Mouse (Mus musculus) megakaryocyte progenitor cell, adult 5-6 weeks (primary cell): ENCODE results near the gene Cdhr4. TPM values are rescaled to one million over a fixed set of nuclear protein-coding genes. Genes with fewer than 3 reads are reported as not detected.
"Not testable (repeated sequence)": the region's sequence is repeated elsewhere in the genome, so short reads cannot be mapped to it uniquely, and the experiment has no call there.

Source experiments
- ATAC-seq: replicated peaks from 2 replicates; pipeline ENCODE4 v1.8.0; 2016; ENCODE audit warnings: mild to moderate bottlenecking, moderate TSS enrichment, inconsistent platforms; ENCODE audit not compliant: poor library complexity
- total RNA-seq, 2 experiments: library from RNA; stranded (forward) in 1 of 2; stranded (reverse) in 1 of 2; fragments of 157-497, 149-512 nt in 1 of 2; fragments of 200-1000 nt in 1 of 2; gene quantifications; 2 replicates each; pipeline versions ENCODE4 v1.2.3 to v1.2.4; 2015 to 2017

The Cdhr4 gene
- total RNA-seq, 2 experiments from 2014 or later = 0.35 TPM; not detected in 1

DNA sequence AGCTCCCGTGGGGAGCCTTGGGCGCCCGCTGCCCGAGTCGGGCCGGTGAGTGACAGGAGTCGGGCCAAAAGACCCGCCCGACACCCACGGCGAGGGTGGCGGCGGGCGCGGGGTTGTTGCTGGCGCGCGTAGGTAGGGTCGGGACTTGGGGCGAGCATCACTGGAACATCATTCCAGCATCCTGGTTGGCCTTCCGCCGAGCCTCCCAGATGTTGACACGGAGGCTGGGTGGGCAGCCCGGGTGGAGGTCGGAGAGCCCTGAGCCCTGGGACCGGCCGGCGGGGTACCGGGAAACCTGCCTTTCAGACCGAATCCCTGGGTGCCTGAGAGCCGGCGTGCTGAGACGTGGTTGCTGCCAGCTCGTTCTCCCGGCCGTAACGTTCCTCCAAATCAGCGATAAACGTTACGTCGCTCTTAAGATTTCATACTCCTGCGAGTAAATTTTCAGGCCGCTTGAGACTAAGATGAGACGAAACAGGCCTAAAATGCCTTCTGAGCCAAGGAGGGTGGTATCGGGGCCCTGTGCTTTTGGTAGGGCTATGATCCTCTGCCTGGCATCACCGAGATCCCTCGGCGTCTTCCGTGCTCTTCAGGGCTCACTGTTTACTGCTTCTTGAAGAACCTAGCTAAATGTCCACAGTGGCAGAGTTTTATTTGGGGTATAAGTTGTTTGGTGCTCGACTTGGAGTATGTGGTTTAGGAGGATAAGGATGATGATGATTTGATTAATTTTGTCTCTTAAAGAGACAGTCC, 10.7 kb downstream of the Cdhr4 start:
- ATAC-seq = 0 out of 2 replicates have a peak, but pooled peaks have one; percentile 5

DNA sequence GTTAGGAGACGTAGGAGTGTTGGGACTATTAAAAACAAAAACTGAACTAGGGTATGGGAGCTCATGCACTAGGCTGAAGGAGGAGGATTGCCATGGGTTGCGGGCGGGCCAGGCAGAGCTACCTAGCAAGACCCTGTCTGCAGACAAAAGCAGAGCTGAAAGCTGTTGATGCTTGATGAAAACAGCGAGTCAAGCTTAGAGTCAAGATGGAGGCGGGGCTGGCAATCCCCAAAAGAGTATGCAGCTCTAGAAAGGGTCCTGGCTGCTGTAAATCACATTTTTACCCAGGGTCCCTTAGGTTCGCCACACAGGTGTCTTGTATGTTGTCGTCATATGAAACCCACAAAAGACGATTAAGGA, 11.2 kb downstream of the Cdhr4 start:
- ATAC-seq = no peak

GRCm38 (mm10) chr9:108008041-108008440, 15.7 kb downstream of the Cdhr4 start:
- no peak for ATAC-seq

DNA sequence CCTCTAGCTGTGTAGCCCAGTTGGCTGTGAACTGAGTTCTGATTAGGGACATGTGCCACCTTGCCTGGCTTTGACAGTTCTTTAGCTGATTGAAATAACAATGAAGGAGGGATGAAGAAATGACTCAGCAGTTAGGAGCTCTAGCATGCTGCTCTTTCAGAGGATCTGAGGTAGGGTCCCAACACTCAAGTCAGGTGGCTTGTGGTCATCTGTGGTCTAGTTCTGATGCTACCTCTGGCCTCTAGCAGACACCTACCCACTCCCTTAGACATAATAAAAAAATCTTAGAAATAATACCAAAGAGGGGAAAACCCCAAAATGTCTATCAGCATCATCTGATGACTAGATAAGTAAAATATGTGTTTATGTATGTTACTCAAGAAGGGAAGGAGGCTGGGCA, 18.1 kb downstream of the Cdhr4 start:
- ATAC-seq = peak; percentile 39; the same call in 1 of the 2 replicates

- ATAC-seq = not testable (repeated sequence)
These were observed 21.3 kb downstream of the Cdhr4 start for GRCm38 (mm10) chr9:108013577-108013976.

DNA sequence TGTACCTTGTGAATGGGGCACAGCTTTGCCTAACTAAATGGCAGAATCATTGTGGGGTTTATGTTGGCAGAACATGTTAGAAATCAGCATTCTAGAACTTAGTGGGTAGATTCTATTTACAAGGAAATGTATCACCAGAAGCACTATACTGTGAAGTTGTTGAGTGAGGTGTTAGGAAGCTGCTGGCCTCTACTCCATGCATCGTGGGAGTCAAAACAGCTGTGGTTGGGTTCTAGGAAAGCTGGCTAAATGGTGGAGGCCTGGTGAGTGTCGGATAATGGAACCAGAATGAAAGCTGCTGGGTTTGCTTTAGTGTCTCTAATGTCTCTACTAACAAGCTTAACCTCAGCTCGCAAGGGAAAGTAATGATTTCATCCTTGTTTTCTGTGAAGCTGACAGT, 24.8 kb downstream of the Cdhr4 start:
- no peak for ATAC-seq

DNA sequence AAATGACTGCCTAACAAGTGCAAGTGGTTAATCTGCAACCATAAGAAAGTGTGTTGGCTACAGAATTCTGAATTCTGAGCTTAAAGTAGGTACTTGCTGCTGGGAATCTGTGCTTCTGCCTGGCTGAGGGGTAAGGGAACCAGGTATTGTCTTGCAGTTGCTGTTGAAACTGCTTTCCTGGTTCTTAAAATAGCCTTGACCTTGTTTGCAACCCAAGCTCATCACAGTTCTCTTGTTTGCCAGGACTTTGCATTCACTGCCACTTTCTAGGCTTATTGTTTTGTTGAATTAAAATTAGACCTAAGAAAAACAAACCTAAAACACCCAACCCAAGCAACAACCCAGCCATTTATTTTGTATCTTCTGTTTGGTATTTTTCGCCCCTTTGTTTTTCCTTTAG, 28.4 kb downstream of the Cdhr4 start:
- ATAC-seq = no peak

DNA sequence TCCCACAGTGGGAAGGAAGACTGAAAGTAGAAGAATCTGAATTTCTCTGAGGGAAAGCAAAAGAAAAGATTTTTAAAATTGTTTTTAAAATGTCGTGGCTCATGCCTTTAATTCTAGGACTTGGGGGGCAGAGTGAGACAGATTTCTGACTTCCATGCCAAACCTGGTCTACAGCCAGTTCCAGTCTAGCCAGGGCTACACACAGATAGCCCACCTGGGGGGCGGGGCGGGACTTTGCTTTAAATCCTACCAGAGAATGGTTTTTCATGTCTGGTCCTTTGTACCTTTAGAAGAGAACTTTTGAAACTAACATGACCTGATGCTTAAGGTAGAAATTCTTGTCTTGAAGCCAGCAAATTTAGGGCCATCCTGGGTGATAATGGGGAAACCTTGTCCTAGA, 30.9 kb downstream of the Cdhr4 start:
- ATAC-seq = no peak

DNA sequence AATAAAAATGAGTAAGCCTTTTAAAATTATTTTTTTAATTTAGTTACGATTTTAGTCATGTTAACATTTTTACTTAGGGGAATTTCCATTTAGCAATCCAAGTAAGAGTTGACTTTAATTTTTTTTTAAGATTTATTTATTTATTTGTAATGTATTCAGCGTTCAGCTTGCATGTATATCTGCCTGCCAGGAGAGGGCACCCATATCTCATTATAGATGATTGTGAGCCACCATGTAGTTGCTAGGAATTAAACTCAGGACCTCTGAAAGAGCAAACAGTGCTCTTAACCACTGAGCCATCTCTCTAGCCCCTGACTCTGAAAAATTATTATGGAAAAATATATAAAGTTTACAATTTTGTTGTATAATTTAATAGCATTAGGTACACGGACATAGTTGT, 34.3 kb downstream of the Cdhr4 start:
- no peak for ATAC-seq

DNA sequence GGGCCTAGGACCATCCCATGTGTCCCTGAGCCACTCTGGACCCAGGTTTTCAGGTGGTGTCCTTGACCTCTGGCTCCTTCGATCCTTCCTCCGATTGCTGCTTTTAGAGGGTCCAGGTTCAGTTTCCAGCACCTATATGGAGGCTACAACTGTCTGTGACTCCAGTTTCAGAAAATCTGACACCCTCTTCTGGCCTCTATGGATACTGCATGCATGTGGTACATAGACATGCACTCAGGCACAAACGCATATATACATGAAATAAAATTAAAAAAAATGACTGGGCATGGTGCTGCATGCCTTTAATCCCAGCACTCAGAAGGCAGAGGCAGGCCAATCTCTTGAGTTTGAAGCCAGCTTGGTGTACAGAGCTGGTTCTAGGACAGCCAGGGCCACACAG, 35.6 kb downstream of the Cdhr4 start:
- no peak for ATAC-seq

DNA sequence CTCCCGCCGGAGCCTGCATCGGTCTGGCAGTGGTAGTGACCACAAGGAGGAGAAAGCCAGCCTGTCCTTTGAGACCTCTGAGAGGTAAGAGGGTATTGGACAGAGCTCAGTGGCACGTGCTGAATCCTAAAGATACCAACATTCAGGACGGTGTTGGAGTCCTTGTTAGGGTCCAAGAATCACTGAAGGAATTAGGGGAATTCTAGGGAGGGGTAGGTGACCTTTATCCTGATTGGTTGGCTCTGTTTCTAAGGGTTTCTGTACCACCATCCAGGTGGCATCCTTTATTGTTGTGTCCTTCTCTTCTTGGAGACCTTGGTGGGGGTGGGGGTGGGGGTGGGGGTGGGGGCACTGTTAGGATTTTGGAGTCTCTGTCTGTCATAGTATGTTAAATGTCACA, 39.8 kb downstream of the Cdhr4 start:
- ATAC-seq = no peak

- ATAC-seq = peak; percentile 60
These were observed 43.2 kb downstream of the Cdhr4 start for GRCm38 (mm10) chr9:108035331-108036156.

DNA sequence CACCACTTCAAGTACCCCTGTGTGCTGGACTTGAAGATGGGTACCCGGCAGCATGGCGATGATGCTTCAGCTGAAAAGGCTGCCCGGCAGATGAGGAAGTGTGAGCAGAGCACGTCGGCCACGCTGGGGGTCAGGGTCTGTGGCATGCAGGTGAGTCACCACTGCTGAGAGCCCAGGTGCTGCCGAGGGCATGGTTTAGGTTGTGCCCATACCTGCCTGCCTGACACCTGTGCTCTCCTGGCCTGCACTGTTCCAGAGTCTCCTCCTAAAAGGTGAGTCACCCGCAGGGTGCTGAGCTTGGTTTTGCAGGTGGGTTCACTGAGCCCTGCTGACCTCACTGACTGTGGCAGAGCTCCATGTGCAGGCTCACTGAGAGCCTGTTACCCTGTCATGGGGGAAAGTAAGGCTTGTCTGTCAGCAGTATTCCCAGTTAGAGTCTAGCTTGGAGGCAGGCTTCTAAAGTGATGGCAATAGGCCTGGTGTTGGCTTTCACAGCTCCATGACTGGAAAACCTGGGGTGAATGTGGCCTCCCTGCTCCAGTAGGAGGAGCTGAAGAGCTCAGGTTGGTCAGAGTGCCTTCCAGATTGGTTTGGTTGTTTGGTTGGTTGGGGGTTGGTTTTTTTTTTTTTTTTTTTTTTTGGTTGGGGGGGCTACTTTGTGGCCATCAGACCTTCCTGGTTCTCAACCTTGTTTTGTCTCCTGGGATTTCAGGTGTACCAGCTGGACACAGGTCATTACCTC, 52.6 kb downstream of the Cdhr4 start:
- no peak for ATAC-seq

DNA sequence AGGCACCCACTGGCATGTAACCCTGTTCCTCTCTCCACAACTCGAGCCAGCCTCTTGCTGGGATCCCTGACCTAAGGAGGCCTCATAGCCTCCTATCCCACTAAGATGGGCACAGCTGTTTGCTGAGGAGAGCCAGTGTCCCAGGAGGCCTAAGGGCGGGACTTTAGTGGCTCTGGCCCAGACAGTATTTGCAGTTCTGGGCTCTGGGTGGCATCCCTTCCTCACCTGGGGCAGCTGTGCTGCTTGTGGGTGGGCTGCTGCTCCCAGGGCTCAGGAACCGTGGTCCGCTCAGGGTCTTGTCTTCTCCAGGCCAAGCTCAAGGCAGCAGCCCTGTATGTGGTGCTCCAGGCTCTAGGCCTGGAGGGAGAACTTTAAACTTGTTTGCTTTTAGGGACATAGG, 54.3 kb downstream of the Cdhr4 start:
- no peak for ATAC-seq

DNA sequence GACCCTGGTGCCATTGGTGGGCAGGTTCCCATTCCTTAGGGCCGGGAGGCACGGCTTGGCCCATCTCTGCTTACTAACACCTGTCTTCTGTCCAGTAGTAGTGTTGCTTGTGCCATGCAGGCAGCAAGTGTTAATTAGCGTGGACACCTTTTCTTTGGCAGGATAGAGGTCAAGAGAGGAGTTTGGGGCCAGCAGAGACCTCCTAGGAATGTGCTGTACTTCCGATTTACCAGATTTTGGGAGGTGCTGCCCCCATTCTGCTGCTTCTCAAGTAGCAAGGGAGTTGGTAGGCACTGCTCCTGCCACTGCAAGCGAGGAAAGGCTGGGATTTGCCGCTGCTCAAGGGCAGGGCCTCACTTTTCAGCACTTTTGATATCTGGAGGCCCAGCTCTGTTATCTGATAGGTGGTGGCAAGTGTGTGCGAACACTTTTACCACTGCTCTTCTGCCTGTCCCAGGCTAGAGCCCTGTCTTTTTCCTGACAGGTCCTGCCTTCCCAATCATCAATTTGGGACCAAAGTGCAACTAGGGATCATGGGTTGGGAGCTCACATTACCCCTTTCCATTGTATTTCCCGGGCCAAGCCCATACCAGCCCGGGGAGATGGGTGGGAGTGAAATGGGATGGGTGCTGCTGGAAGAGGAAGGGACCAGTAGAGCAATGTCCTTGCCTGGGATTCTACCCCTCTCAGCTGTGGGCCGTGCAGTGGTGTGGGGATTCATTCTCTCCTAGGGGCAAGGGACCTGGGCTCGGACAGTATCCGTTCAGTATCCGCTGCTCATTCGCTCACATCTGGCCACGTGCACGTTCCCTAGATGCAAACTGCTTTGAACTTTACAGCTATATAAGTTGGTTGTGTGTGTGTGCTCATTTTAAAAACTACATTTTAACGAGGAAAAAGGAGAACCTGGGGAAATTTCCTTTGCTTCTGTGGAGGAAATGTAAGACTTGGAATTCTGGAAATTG, 55.6 kb downstream of the Cdhr4 start:
- ATAC-seq = 0 out of 2 replicates have a peak, but pooled peaks have one; percentile 8

- no peak for ATAC-seq
These were observed 56.3 kb downstream of the Cdhr4 start for GRCm38 (mm10) chr9:108048566-108048955.

DNA sequence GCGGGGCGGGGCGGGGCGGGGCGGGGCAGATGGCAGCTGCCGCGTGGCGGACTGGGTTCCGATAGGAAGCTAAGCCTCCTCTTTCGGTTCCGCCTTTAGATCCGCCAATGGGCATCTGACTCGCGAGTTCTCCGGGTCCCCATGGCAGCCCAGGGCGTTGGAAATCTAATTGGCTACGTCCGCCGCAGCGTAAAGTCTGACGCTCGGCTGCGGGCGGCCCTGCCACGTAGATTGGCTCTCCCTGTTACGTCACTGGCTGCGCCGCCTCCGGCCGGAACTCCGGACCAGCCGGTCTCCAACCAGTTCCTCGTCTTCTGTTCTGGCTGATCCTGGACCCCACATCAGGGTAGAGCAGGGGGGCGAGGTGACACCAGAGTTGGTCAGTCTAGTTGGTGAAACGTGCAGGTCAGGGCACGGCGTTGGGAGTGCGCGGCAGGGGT, 56.7 kb downstream of the Cdhr4 start, which contains the start of gene Gmppb:
TSS of gene Gmppb (plus strand) at position 227 of the 440 bp plus-strand sequence.
- ATAC-seq = peak; percentile 79
